Comparison of ENCODE assay signal across 17 mouse cellular contexts in the genomic region with DNA sequence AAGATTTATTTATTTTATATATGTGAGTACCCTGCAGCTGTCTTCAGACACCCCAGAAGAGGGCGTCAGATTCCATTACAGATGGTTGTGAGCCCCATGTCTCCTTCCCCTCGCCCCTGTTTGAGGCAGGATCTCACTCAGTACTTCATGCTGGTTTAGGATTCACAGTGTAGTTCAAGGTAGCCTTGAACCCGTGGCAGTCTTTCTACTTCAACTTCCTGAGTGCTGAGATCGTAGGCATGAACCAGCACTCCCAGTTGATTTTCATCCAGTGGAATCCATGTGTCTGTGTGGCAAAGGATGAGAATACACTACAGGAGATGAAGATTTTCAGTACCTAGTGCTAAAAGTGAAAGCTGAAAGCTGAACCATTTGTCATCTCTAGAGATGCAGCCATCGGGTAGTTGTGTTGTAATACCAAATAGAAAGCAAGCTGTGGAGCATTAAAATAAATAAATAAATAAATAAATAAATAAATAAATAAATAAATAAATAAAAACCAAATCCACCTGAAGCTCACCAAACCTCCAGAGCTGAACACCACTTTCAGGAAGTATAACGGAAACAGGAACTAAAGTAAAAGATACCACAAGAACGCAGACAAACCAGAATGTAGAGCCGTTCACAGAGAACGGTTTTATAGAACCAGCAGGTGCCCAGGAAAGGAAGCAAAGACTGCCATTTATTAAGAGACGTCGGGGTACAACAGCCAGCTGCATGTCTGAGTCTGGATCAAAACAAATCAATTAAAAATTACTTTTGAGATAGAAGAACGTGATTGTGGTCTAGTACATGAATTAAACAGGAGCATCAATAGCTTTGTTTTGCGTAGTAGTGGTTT. TPM values are rescaled to one million over a fixed set of nuclear protein-coding genes. Genes with fewer than 3 reads are reported as not detected.
DNase-seq lines count a peak whose midpoint lies in the region; ATAC-seq lines count a peak whose summit lies in the region.
"Had no signal": no experiment of that assay in that cellular context is flagged by ENCODE, and none has a peak within 500 bp of the region (broad histone marks: within the 10 kb centered on the region; RNA-seq: fewer than 3 reads in every experiment).

No protein-coding gene starts in this region.

- H3K27ac ChIP-seq in macrophage, result 0 out of 2 replicates have a peak overlapping the region, but pooled peaks have one; percentile 5
- H3K27ac ChIP-seq in midbrain, embryonic 15.5 days, result no peak overlapping the region
- H3K27ac ChIP-seq in neural tube, embryonic 15.5 days (replicated peaks), result no peak overlapping the region
- H3K27ac ChIP-seq in forebrain, embryonic 15.5 days (replicated peaks), result no peak overlapping the region
- H3K27ac ChIP-seq: embryonic facial prominence, embryonic 12.5 days; forebrain, embryonic 12.5 days; lung, embryonic 15.5 days had no signal

- no peaks in the 10 kb centered on the region for H3K36me3 ChIP-seq in macrophage (ENCODE audit: inconsistent target)
- no peaks in the 10 kb centered on the region for H3K36me3 ChIP-seq in midbrain, embryonic 15.5 days (replicated peaks)
- H3K36me3 ChIP-seq in neural tube, embryonic 15.5 days, result no peaks in the 10 kb centered on the region
- H3K36me3 ChIP-seq in forebrain, embryonic 15.5 days, result peaks cover 16% of the 10 kb centered on the region
- H3K36me3 ChIP-seq: embryonic facial prominence, embryonic 12.5 days had no signal

- no peaks in the 10 kb centered on the region for H3K9me3 ChIP-seq in midbrain, embryonic 15.5 days
- H3K9me3 ChIP-seq in neural tube, embryonic 15.5 days (replicated peaks), result no peaks in the 10 kb centered on the region
- no peaks in the 10 kb centered on the region for H3K9me3 ChIP-seq in forebrain, embryonic 15.5 days
- H3K9me3 ChIP-seq: embryonic facial prominence, embryonic 12.5 days; forebrain, embryonic 12.5 days; lung, embryonic 15.5 days had no signal

- H3K4me1 ChIP-seq in midbrain, embryonic 15.5 days, result no peaks in the 10 kb centered on the region
- H3K4me1 ChIP-seq in neural tube, embryonic 15.5 days, result no peaks in the 10 kb centered on the region
- H3K4me1 ChIP-seq in forebrain, embryonic 15.5 days, result no peaks in the 10 kb centered on the region
- H3K4me1 ChIP-seq: embryonic facial prominence, embryonic 12.5 days; forebrain, embryonic 12.5 days; lung, embryonic 15.5 days had no signal

- peaks cover under 1% of the 10 kb centered on the region; the same call in 1 of the 2 replicates for H3K79me2 ChIP-seq in macrophage (ENCODE audit: inconsistent target)

- WGBS in macrophage (ENCODE audit: missing documents), result 6% methylated on average over 13 of the region's 13 CpGs
- WGBS in midbrain, embryonic 15.5 days, result 78% methylated on average over 13 of the region's 13 CpGs
- 82% methylated on average over 13 of the region's 13 CpGs for WGBS in neural tube, embryonic 15.5 days
- WGBS in forebrain, embryonic 15.5 days, result 75% methylated on average over 13 of the region's 13 CpGs

- peak overlapping the region; percentile 5; the same call in 1 of the 2 replicates for H3K4me3 ChIP-seq in macrophage (ENCODE audit: inconsistent target)
- no peak overlapping the region for H3K4me3 ChIP-seq in midbrain, embryonic 15.5 days
- no peak overlapping the region for H3K4me3 ChIP-seq in neural tube, embryonic 15.5 days (replicated peaks)
- H3K4me3 ChIP-seq in forebrain, embryonic 15.5 days, result no peak overlapping the region
- H3K4me3 ChIP-seq: embryonic facial prominence, embryonic 12.5 days; forebrain, embryonic 12.5 days; lung, embryonic 15.5 days had no signal

- H3K27me3 ChIP-seq in midbrain, embryonic 15.5 days (replicated peaks), result no peaks in the 10 kb centered on the region
- H3K27me3 ChIP-seq in neural tube, embryonic 15.5 days (replicated peaks), result no peaks in the 10 kb centered on the region
- H3K27me3 ChIP-seq in forebrain, embryonic 15.5 days, result no peaks in the 10 kb centered on the region
- H3K27me3 ChIP-seq: embryonic facial prominence, embryonic 12.5 days; forebrain, embryonic 12.5 days; lung, embryonic 15.5 days had no signal

- DNase-seq in spleen, postnatal 36 days (ENCODE audit: low spot score in 2 of 2), result peak; percentile 38 to 62
- DNase-seq in spleen, adult 12 weeks (ENCODE audit: low spot score), result no peak
- no peak for DNase-seq in right cerebral cortex, postnatal 10 days (ENCODE audit: low spot score in 2 of 2)
- DNase-seq: adrenal gland, postnatal 10 days; cerebellum, adult 11-12 months; gastrocnemius, postnatal 10 days; kidney, postnatal 4 days had no signal

- H3K4me2 ChIP-seq in midbrain, embryonic 15.5 days, result no peak overlapping the region
- H3K4me2 ChIP-seq in neural tube, embryonic 15.5 days, result no peak overlapping the region
- no peak overlapping the region for H3K4me2 ChIP-seq in forebrain, embryonic 15.5 days (replicated peaks)
- H3K4me2 ChIP-seq: embryonic facial prominence, embryonic 12.5 days; forebrain, embryonic 12.5 days; lung, embryonic 15.5 days had no signal

- no peak overlapping the region for H3K9ac ChIP-seq in midbrain, embryonic 15.5 days
- H3K9ac ChIP-seq in neural tube, embryonic 15.5 days (replicated peaks), result no peak overlapping the region
- H3K9ac ChIP-seq in forebrain, embryonic 15.5 days (replicated peaks), result no peak overlapping the region
- H3K9ac ChIP-seq: embryonic facial prominence, embryonic 12.5 days; forebrain, embryonic 12.5 days; lung, embryonic 15.5 days had no signal

- peak; percentile 67 for ATAC-seq in activated CD4-positive, CD25-positive, alpha-beta regulatory T cell, adult 4 months
- ATAC-seq in midbrain, embryonic 15.5 days (replicated peaks), result no peak
- ATAC-seq in neural tube, embryonic 15.5 days (ENCODE audit: low FRiP score), result no peak
- no peak for ATAC-seq in forebrain, embryonic 15.5 days (replicated peaks)

RNA-seq across cellular contexts. Expression of gene Havcr2, which starts 6.9 kb away (rescaled TPM):
- 1 to 10 TPM; 5.5 to 8.1 TPM for polyA plus RNA-seq in activated CD4-positive, CD25-positive, alpha-beta regulatory T cell, adult 4 months (2017; shearing (Covaris generic))
- total RNA-seq in macrophage (2018; cell fraction: chromatin; rRNA removed), result 10 to 100 TPM in 11 of 26 experiments, 1 to 10 TPM in 15; 1.9 to 22.9 (median 8.8) TPM
- total RNA-seq in macrophage (2018; cell fraction: cytosol; rRNA removed), result 10 to 100 TPM; 17.1 to 35.2 (median 23.6) TPM
- 10 to 100 TPM in 24 of 26 experiments, 1 to 10 TPM in 2; 4.4 to 61.1 (median 19.5) TPM for total RNA-seq in macrophage (2018; cell fraction: nucleus; rRNA removed)
- polyA plus RNA-seq in macrophage (2018), result 18.7 to 40.5 TPM (median 38.9 TPM) in 3 replicates
- polyA plus RNA-seq in midbrain, embryonic 15.5 days (2015; fragmentation: Nextera tagmentation; extraction: Ambion mirVana), result 0.15 and 0.19 TPM in 2 replicates
- 0.29 and 0.36 TPM in 2 replicates for polyA plus RNA-seq in neural tube, embryonic 15.5 days (2015; fragmentation: Nextera tagmentation; extraction: Ambion mirVana)
- 0.18 and 0.42 TPM in 2 replicates for polyA plus RNA-seq in forebrain, embryonic 15.5 days (2015; fragmentation: Nextera tagmentation; extraction: Ambion mirVana)
- total RNA-seq: ES-E14 had no signal
- polyA plus RNA-seq: forebrain, embryonic 12.5 days had no signal

RNA-seq across cellular contexts. Expression of gene Med7, which starts 11.1 kb away (rescaled TPM):
- 10 to 100 TPM; 41.5 to 42.1 TPM for polyA plus RNA-seq in activated CD4-positive, CD25-positive, alpha-beta regulatory T cell, adult 4 months (2017; shearing (Covaris generic))
- 10 to 100 TPM; 20.7 to 69.8 (median 37.3) TPM for total RNA-seq in macrophage (2018; cell fraction: chromatin; rRNA removed)
- 10 to 100 TPM; 22.4 to 46.9 (median 30.6) TPM for total RNA-seq in macrophage (2018; cell fraction: cytosol; rRNA removed)
- 100 to 1,000 TPM in 2 of 26 experiments, 10 to 100 TPM in 24; 30.9 to 114 (median 61.9) TPM for total RNA-seq in macrophage (2018; cell fraction: nucleus; rRNA removed)
- 27.5 to 43.6 TPM (median 39.4 TPM) in 3 replicates for polyA plus RNA-seq in macrophage (2018)
- 59.8 and 61.8 TPM in 2 replicates for polyA plus RNA-seq in midbrain, embryonic 15.5 days (2015; fragmentation: Nextera tagmentation; extraction: Ambion mirVana)
- 64.0 and 66.6 TPM in 2 replicates for polyA plus RNA-seq in neural tube, embryonic 15.5 days (2015; fragmentation: Nextera tagmentation; extraction: Ambion mirVana)
- 78.5 and 83.2 TPM in 2 replicates for polyA plus RNA-seq in forebrain, embryonic 15.5 days (2015; fragmentation: Nextera tagmentation; extraction: Ambion mirVana)

RNA-seq across cellular contexts. Expression of gene Fam71b, which starts 51.5 kb away (rescaled TPM):
- not detected for polyA plus RNA-seq in activated CD4-positive, CD25-positive, alpha-beta regulatory T cell, adult 4 months (2017; shearing (Covaris generic))
- not detected for total RNA-seq in macrophage (2018; cell fraction: chromatin; rRNA removed)
- not detected for total RNA-seq in macrophage (2018; cell fraction: cytosol; rRNA removed)
- not detected for total RNA-seq in macrophage (2018; cell fraction: nucleus; rRNA removed)
- not detected in 3 replicates for polyA plus RNA-seq in macrophage (2018)
- polyA plus RNA-seq in midbrain, embryonic 15.5 days (2015; fragmentation: Nextera tagmentation; extraction: Ambion mirVana), result not detected in 2 replicates
- not detected in 2 replicates for polyA plus RNA-seq in neural tube, embryonic 15.5 days (2015; fragmentation: Nextera tagmentation; extraction: Ambion mirVana)
- polyA plus RNA-seq in forebrain, embryonic 15.5 days (2015; fragmentation: Nextera tagmentation; extraction: Ambion mirVana), result not detected in 2 replicates
- total RNA-seq: adrenal gland, postnatal 10 days; ES-E14; gastrocnemius, postnatal 10 days; left cerebral cortex, postnatal 14 days had no signal
- polyA plus RNA-seq: embryonic facial prominence, embryonic 12.5 days; forebrain, embryonic 12.5 days had no signal

RNA-seq across cellular contexts. Expression of gene Itk, which starts 58.5 kb away (rescaled TPM):
- 100 to 1,000 TPM; 102 to 115 TPM for polyA plus RNA-seq in activated CD4-positive, CD25-positive, alpha-beta regulatory T cell, adult 4 months (2017; shearing (Covaris generic))
- under 1 TPM in 2 of 26 experiments, not detected in 24; 0.22 to 0.23 TPM for total RNA-seq in macrophage (2018; cell fraction: chromatin; rRNA removed)
- total RNA-seq in macrophage (2018; cell fraction: cytosol; rRNA removed), result under 1 TPM in 13 of 26 experiments, not detected in 13; under 0.01 to 0.15 (median 0.08) TPM
- 1 to 10 TPM in 1 of 26 experiments, under 1 TPM in 8, not detected in 17; 0.17 to 1.1 (median 0.30) TPM for total RNA-seq in macrophage (2018; cell fraction: nucleus; rRNA removed)
- polyA plus RNA-seq in macrophage (2018), result 0.17 TPM in 1 of 3 replicates, not detected in the others
- polyA plus RNA-seq in midbrain, embryonic 15.5 days (2015; fragmentation: Nextera tagmentation; extraction: Ambion mirVana), result not detected in 2 replicates
- 2.3 TPM in 1 of 2 replicates, not detected in the other for polyA plus RNA-seq in neural tube, embryonic 15.5 days (2015; fragmentation: Nextera tagmentation; extraction: Ambion mirVana)
- not detected in 2 replicates for polyA plus RNA-seq in forebrain, embryonic 15.5 days (2015; fragmentation: Nextera tagmentation; extraction: Ambion mirVana)
- total RNA-seq: ES-E14 had no signal
- polyA plus RNA-seq: forebrain, embryonic 12.5 days had no signal

Comparison
In these comparisons a context has a peak if more than half of its experiments do, and no peak if none do; other contexts are left out.
1. DNase-seq: peak in spleen, postnatal 36 days (2 of 2); none in spleen, adult 12 weeks (single experiment) and right cerebral cortex, postnatal 10 days (0 of 2).